Mouse (Mus musculus): ENCODE data around the gene Mansc4.
A peak's percentile ranks its signal among the peaks of the same experiment; 100 is the strongest.

The Mansc4 gene

DNA sequence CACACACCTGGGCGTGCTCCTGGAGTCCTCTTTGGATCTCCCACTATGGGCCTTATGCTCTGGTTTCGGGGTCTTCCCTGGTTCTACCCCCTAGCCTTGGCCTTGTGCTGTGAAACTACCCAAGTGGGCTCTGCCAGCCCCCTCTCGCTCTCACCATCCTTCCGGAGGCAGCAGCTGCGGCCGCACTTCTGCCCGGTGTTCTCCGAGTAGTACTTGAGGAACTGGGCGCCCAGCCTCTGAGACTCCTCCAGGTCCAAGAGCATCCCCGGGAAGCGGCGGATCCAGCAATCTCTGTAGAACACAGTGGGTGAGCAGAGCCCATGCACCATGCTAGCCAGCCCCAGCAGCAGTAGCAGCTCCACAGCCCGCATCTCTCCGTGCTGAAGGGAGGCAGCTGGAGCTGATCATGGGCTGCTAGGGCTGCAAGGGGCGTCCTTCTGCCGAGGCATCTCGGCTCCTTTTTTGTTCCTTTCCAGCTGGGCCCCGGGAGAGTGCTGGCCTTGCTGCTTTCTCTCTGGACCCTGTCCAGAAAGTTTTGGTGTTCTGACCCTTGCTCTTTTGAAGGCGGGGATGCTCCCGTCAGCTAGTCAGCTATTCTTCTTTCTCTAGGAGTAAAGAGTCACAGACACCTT lies at the start of gene Mansc4:
Gene Mansc4, minus strand, starts transcription at position 439 of the 632 bp plus-strand sequence.
- no peak for DNase-seq (ENCODE audit: low spot score)

DNA sequence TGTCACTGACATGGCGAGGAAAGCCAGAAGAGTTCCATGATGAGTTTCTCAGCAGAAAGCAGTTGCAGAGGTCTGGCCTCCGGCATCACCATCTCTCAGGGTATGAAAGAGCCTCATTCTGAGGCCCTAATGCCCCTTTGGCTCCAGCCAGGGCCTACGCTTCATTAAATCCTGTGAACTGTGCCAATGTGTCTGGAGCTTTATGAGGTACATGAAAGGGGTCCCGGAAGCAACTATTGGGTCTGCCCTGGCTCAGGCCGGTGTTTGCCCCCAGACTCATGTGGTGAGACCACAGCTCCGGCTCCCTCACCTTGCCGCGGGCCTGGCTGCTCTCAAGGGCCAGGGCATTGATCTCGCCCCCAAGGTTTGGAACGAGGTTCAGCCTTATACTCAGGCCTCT lies 40.4 kb upstream of the Mansc4 start:
- no peak for DNase-seq (ENCODE audit: low spot score)

DNA sequence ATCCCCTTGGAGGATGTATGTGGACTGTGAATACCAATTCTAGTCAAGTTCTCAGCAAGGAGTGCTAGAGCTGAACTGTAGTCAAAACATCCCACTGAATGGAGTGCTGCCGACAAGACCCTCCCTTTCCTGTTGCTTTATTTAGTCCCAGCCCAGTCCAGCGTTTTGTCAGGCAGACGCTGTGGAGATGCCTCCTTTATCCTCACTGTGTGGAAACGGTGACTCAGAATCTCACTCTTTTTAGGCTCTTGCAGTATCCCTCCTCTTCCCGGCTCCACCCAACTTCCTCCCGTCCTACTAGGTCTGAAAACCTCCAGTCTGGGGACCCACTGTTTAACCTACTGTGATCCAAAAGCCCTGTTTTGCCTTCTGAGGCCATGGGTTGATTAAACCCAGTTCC lies 34.5 kb upstream of the Mansc4 start:
- no peak for DNase-seq (ENCODE audit: low spot score)

DNA sequence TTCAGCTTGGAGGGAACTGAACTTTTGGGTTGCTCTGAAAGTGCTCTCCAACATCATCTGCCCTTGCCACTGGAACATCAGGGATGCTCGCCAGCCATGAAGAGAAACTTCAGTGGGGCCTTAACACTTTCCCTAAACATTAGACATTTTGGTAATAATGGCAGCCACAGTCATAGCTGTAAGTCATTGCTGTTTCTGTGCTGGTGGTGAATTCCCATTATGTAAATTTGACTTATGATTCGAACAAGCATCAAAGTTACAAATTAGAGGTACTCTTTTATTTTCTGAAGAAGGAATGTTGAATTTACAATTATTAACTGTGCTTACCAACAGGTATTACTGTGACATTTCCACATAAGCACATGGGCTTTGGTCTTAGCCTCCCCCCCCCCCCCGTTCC lies 31.4 kb upstream of the Mansc4 start:
- DNase-seq (ENCODE audit: low spot score): no peak

DNA sequence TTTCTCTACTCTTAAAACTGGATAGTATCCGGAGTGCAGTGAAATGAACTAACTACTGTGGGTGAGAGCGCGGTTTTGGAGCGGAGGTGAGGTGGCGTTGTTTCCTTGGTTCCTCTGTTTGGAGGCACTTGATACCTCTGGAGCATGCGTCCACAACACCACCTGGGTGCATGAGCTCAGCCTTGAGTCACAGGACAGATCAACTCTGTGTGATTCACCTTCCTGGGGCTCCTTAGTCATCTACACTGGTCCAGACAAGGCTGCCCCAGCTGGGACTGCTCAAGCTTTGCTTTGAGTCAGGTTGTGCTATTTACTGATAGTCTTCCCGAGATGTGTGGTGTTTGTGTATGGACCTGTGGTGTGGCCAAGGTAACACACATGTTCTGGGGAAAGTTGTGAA lies 30.9 kb upstream of the Mansc4 start:
- DNase-seq (ENCODE audit: low spot score): no peak

DNA sequence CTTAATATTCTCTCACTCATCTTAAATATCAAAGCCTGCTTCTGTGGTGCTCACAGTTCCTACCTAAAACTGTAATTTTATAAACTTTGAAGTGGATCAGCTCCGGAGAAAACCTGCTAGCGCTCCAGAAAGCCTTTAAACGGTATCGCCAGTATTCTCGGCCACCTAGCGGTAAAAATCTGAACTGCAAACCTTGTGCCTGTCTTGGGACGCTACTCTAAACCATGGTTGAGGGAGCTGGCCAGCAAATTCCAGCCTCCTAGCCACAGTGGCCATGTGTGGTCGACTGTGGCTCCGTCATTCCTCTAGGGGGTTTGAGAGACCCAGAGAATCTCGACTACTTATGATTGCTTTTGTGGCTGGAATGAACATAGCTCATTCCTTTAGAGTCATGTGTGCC lies 29.7 kb upstream of the Mansc4 start:
- DNase-seq (ENCODE audit: low spot score): peak; percentile 36

DNA sequence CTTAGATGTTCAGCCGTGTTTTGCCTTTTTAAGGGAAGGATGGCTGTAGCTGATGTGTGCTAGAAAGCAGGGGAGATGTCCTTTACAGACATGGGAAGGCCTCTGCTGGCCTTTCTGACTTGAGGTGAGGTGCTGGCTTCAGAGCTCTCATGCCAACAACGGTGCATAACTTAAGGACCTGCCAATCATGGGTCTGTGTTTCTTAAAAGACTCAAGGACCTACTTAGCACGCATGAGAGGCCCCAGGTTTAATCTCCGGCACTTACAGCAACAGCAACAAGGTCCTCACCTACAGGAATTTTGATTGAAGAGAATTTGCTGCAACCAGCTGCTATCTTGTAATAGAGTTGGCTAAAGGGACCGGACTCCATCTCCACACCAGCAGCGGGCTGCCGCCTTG lies 22.5 kb upstream of the Mansc4 start:
- no peak for DNase-seq (ENCODE audit: low spot score)

DNA sequence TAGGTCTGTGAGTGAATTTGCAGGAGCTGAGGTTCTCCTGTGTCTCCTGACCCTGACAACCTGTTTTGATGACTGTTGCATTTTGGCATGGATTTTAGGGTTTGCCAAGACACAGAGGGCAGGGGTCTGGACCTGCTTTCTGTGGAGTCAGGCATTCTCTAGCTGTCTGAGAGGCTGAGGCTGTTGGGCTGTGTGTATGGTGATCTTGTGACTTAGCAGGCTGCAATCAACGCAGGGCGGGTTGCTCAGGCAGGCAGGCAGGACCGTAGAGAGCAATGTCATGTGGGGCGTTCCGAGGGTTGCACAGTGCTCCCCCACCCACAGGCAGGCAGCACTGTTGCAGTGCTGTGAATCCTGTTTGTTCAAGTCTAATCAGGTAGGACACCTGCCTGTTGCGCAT lies 19.9 kb upstream of the Mansc4 start:
- DNase-seq (ENCODE audit: low spot score): no peak

DNA sequence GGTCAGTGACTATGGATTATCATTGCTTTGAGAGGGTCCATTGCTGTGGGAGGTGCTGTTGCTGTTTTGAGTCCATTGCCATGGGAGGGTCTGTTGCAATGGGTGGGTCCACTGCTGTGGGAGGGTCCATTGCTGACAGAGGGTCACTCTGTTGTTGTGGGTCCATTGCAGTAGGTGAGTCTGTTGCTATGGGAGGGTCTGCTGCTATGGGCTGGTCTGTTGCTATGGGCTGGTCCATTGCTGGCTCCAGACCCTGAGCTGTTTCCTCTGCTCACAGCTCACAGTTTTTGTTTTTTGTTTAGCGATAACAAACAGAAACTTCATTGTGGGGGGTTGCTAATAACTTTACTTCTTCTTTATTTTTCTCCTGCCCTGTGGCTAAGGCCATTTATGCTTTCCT lies 18.7 kb upstream of the Mansc4 start:
- no peak for DNase-seq (ENCODE audit: low spot score)

DNA sequence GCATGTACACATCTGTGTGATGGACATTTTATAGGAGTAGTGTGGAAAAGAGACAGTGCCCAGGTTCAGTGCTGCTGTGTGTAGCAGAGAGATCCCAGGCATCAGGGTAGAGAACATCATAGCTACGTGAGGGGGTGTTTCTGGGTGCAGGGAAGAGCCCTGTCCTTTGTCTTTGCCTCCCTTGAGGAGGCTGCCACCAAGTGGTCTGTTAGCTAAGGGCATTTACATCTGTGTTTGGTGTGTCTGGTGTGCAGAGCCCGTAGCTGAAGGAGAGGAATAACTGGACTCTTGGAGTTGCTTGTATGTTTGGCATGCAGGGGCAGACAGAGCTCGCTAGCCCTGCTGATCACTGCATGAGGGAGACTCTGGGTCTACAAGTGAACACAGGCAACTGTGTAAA lies 15.5 kb upstream of the Mansc4 start:
- DNase-seq (ENCODE audit: low spot score): no peak

DNA sequence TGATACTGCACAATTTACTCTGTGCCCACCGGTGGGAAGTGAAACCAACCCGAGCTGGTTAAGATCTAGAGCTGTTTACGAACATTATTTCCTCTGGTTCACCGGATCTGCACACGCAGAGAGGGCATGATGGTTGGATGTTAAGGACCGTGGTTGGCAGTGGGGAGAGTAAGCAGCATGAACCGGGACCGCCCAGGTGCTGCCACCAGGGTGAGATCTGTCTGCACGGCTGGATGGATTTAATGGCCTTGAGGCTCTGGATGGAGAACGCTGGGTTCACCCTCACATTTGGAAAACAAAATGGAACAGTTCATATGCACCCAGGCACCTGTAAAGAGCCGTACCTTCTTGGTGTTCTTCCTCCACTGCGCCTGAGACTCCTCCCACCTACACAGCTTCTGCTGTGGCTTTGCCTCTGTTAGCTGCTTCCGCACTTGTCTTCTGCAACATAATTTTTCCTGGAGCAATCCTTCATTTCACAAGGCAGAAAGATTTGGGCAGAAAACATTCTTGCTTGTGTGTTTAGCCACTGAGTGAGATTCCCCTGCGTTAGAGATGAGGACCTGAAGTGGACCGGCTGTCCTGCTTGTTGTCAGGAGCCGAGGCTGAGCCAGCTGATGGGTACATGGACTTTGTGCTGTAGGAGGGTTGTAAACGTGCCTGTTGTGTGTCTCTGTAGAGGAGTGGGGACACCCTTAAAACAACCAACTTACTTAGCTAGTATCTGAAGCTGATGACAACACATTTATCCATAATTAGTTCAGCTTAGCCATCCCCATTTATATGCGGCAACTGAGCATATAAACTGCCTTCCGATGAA lies 12.8 kb upstream of the Mansc4 start:
- no peak for DNase-seq (ENCODE audit: low spot score)

DNA sequence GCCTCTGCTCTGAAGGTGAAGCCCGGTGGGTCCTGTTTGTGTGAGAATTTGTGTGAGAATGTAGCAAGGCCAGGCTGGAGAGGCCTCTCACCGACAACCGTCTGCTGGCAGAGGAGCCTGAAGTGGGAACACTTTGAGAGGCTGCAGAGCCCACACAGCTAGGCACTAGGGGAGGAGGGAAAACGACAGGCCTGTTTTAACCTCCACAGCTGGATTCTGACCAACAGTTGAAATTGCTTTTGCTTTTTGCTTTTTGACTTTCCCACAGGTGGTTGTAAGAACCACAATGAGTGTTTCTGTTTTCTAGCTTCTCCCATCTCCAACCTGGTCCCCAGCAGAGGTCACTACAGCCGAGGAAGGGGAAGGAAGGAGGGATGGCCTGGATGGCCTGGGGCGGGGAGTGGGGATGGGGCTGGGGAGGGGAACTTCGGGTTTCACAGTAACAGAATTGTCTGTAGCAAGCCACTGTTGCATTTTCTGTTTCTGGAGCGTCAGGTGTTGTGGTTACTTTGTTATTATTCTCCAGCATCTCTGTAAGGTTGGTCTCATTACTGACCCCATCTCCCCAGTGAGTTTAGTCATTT lies 10.6 kb upstream of the Mansc4 start:
- DNase-seq (ENCODE audit: low spot score): no peak

DNA sequence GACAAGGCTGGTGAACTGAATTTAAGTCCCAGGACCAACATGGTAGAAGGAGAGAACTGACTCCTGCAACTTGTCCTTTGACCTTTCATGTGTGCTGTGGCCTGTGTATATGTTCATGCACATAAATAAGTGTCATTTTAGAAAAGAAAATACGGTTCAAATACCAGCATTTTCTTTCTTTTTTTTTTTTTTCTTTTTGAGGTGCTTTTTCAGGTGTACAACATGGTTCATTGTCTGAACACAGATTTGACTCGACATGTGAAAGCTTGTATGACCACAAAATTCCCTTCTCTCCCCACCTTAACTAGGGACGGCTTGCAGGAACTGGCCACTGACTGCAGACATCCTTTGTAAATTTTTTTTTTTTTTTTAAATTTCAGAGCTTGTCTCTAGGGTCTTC lies 10.1 kb upstream of the Mansc4 start:
- no peak for DNase-seq (ENCODE audit: low spot score)

DNA sequence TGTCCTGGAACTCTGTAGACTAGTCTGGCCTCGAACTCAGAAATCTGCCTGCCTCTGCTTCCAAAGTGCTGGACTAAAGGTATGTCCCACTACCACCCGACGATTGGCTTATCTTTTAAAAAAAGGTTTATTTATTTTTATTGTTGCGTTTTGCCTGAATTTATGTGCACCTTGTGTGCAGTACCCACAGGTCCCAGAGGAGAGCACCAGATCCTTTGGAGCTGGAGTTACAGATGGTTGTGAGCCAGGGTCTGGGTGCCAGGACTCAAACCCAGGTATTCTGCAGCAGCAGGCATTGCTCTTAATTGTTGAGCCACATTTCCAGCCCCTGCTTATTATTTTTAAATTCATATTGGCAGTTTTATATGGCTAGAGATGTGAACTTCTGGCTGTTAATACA lies 9.3 kb upstream of the Mansc4 start:
- DNase-seq (ENCODE audit: low spot score): no peak

DNA sequence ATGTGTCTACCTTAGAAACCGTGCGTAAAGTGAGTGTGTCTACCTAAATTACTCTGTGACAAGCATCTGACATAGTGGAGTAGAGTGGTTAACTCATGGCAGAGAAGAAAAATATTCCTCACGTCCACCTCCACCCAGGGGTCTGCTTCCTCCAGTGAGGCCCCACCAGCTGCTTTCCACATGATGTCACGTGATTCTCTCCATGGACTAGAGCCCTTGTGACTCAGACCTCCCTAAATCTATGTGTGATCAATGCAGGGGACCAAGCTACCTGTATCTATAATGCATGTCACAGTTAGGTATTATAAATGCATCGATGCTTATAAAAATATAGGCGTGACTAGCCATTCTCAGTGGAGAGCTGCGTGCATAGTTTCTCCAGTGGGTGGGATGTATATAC lies 7.9 kb upstream of the Mansc4 start:
- no peak for DNase-seq (ENCODE audit: low spot score)

DNA sequence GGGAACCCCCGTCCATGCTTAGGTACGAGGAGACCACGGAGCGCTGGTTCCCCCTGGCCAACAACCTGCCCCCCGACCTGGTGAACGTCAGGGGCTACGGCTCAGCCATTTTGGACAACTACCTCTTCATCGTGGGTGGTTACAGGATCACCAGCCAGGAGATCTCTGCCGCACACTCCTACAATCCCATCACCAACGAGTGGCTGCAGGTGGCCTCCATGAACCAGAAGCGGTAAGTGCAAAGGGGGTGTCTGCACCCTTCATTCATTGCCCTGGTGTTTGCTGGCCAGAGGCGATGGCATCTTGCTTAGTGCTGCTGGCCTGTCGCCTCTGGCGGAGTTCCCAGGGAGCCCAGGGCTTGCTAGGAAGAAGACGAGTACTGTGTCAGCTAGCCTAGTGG lies 5.3 kb upstream of the Mansc4 start:
- no peak for DNase-seq (ENCODE audit: low spot score)

DNA sequence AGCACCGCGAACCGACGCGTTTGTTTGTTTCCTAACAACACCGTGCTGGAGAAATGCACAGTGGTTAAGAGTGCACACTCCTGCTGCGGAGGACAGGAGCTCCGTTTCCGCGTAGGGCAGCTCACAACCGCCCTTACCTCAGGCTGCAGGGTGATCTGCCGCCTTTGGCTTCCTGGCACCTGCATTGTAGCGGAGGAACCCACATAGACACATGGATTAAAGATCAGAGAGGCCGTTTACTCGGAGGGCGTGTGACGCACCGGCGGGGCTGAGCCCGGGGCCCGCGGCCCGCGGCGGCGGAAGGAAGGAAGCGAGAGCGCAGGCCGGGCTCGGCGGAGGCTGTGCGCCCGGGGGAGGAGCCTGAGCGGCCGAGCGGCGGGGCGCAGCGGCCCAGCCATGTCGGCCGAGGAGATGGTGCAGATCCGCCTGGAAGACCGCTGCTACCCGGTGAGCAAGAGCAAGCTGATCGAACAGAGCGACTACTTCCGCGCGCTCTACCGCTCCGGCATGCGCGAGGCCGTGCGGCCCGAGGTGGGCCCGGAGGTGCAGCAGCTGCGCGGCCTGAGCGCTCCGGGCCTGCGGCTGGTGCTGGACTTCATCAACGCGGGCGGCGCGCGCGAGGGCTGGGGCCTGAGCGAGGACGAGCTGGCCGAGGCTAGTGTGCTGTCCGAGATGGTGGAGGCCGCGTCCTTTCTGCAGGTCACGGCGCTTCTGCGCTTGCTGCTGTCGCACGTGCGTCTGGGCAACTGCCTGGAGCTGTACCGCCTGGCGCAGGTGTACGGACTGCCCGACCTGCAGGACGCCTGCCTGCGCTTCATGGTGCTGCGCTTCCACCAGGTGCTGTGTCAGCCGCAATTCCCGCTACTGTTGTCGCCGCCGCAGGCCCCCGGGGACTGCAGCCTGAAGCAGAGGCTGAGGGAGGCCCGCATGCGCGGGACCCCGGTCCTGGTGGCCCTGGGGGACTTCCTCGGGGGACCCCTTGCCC lies 4.6 kb upstream of the Mansc4 start, which contains the start of gene Klhl42:
Gene Klhl42, plus strand, starts transcription at position 244 of the 985 bp plus-strand sequence.
- DNase-seq (ENCODE audit: low spot score): peak; percentile 52

DNA sequence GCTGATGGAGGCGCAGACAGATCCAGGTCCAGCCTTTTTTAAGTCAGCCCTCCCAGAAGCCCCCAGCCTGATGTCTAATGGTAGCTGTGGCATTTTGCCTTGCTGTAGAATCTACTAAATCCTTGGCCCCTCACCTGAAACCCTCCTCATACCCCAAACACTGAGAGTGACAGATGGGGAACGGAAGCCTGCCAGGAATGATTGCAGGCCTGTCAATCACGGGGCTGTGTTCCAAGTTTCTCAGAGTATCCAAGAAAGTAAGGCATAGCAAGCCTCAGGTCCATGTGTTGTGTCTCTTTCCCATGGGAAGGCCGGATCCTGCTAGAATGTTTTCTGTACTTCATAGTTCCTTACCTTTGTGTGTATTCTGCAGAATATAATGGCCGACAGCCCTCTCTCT lies 3.4 kb upstream of the Mansc4 start:
- DNase-seq (ENCODE audit: low spot score): no peak

DNA sequence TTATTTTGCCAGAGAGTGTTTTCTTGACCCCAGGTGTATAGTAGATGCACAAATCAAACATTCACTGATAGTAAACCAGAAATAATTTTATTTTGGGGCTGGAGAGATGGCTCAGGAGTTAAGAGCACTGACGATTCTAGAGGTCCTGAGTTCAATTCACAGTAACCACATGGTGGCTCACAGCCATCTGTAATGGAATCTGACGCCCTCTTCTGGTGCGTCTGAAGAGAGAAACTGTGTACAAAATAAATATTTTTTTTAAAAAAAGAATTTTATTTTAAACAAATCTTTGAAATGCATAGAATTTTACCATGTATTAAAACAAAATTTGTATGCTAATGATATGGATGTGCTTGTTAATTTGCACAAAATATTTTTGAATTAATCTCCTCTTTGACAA lies 1.7 kb upstream of the Mansc4 start:
- no peak for DNase-seq (ENCODE audit: low spot score)

DNA sequence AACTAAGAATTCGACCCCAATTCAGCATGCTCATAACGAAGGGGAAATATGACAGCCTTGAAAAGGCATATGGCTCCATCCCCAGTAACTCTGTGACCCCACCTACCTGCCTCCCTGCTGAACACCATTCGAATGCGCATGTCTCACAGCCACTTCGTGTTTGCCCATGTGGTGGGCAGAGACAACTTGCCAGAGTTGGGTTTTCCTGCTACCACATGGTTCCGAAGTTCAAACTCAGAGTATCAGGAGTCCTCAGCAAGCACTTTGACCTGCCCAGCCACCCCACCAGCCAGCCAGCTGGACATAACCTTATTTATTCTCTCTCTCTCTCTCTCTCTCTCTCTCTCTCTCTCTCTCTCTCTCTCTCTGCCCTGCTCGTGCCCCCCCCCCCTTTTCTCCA lies 904 bp upstream of the Mansc4 start:
- DNase-seq (ENCODE audit: low spot score): no peak

DNA sequence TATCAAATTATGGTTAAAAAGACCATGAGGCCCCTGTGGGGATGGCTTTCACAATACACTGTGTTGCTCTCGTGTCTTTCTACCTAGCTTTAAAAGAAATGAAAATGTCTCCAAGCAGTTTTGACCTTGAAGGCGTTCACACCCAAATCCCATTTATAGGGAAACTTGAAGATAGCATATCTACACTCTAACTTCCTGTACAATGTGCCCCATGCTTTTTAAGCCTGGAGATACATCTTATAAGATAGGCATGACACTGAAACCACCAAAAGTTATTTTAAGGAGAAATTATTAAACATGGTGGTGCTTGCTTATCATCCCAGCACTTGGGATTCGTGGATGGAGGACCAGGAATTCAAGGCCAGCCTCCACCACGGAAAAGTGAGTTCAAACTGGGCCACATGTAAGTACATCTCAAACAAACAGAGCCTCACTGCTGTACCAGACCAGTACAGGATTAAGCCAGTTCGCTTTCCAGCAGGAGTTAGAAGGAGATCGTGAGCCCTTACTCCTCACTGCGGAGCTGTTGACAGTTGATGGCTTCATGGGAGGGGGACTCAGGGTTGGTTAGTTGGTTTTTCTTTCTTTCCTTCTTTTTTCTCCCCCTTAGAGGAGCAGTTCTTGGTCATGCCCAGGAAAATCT lies 1.3 kb downstream of the Mansc4 start:
- no peak for DNase-seq (ENCODE audit: low spot score)

DNA sequence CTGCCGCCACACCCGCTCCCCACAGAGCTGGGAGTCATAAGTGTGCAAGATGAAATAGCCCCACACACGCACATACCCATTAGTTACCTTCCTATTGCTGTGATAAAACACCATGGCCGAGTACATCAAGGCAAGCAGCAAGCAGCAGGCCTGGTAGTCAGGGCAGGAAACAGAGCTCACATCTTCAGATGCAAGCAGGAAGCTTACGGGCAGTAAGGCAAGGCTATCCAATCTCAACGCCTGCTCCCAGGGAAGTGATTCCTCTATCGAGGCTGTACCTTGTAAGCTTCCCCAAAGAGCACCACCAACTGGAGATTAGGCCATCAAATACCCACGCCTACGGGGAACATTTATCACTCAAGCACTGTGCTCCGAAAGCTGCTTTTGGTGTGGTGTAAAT lies 6.9 kb downstream of the Mansc4 start:
- DNase-seq (ENCODE audit: low spot score): no peak
